ENCODE assay signal across 19 mouse cellular contexts in the genomic region with DNA sequence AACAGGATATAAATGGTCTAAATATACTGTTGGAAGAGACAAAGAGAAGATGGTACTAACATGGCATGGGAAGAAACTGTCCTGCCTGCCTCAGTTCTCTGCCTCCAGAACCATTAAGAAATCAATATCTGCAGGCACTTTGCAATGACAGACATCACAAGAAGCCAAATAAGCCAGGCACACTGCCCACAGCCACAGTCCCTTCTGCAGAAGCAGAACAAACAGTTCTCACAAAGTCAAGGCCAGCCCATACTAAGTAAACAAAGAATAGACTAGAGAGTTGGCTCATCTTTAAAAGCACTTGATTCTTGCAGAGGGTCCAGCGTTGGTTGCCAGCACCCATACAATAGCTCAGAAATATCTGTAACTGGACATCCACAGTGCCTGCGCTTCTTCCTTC.
DNase-seq lines count a peak whose midpoint lies in the region; ATAC-seq lines count a peak whose summit lies in the region.
"Had no signal": no experiment of that assay in that cellular context is flagged by ENCODE, and none has a peak within 500 bp of the region (broad histone marks: within the 10 kb centered on the region; RNA-seq: fewer than 3 reads in every experiment).

No protein-coding gene starts in this region.

- peak; percentile 41 for DNase-seq in adrenal gland, adult 2 months
- DNase-seq in adrenal gland, postnatal 4 days (ENCODE audit: low spot score in 2 of 2) = no peak
- peak; percentile 1 for DNase-seq in cerebellum, adult 11-12 months
- DNase-seq in left cerebral cortex, postnatal 4 days = peak; percentile 1
- no peak for DNase-seq in left cerebral cortex, adult 8-10 months (ENCODE audit: low spot score in 2 of 2)
- DNase-seq in ovary, postnatal 36 days (ENCODE audit: low spot score) = peak; percentile 2
- DNase-seq in ovary, postnatal 14 days (ENCODE audit: low spot score) = no peak
- DNase-seq: B cell, adult 2 months; cerebellum, adult 11 months; cerebellum, adult 9-11 months; gastrocnemius, adult 2 months; gastrocnemius, postnatal 14 days; heart, adult 11 months; kidney, adult 2 months had no signal

- ATAC-seq in cerebellum, adult (ENCODE audit: insufficient number of reproducible peaks, low FRiP score, low TSS enrichment) = no peak
- ATAC-seq: forebrain, embryonic 13.5 days; forebrain, embryonic 16.5 days; intestine, postnatal 0 days; Patski had no signal

- intact Hi-C loops in left cerebral cortex, postnatal 4 days (cut with DNase I) = no loop called here

Comparison
In these comparisons a context has a peak if more than half of its experiments do, and no peak if none do; other contexts are left out.
1. DNase-seq: peak in adrenal gland, adult 2 months (single experiment), cerebellum, adult 11-12 months (single experiment), left cerebral cortex, postnatal 4 days (single experiment) and ovary, postnatal 36 days (single experiment); none in adrenal gland, postnatal 4 days (0 of 2), left cerebral cortex, adult 8-10 months (0 of 2) and ovary, postnatal 14 days (single experiment).